18 mouse cellular contexts compared by ENCODE assay signal in genomic region chr9:15792076-15792475, GRCm38 (mm10).
"Had no signal": no experiment of that assay in that cellular context is flagged by ENCODE, and none has a peak within 500 bp of the region (broad histone marks: within the 10 kb centered on the region; RNA-seq: fewer than 3 reads in every experiment).

No protein-coding gene starts in this region.

- H3K27me3 ChIP-seq: midbrain, embryonic 12.5 days; neural tube, embryonic 13.5 days; neural tube, embryonic 15.5 days had no signal

- H3K4me1 ChIP-seq: midbrain, embryonic 10.5 days; midbrain, embryonic 12.5 days; neural tube, embryonic 13.5 days; neural tube, embryonic 15.5 days had no signal

- H3K4me2 ChIP-seq: lung, embryonic 14.5 days; midbrain, embryonic 12.5 days; neural tube, embryonic 13.5 days; neural tube, embryonic 15.5 days had no signal

- ATAC-seq: midbrain, embryonic 16.5 days had no signal

- H3K36me3 ChIP-seq: midbrain, embryonic 10.5 days; midbrain, embryonic 12.5 days; neural tube, embryonic 13.5 days; neural tube, embryonic 15.5 days had no signal

- H3K27ac ChIP-seq: midbrain, embryonic 10.5 days; midbrain, embryonic 12.5 days; neural tube, embryonic 13.5 days; neural tube, embryonic 15.5 days had no signal

- DNase-seq: lung, embryonic 14.5 days; lung, postnatal 10 days; lung, postnatal 4 days; midbrain, embryonic 14.5 days; retina, postnatal 1 day; right cerebral cortex, adult 18-20 months; right cerebral cortex, postnatal 25 days; right cerebral cortex, postnatal 4 days; spleen, adult 18-20 months; thymus, adult 18-20 months; thymus, postnatal 14 days; thymus, postnatal 36 days had no signal

- H3K4me3 ChIP-seq: midbrain, embryonic 10.5 days; midbrain, embryonic 12.5 days; myocyte; neural tube, embryonic 13.5 days; neural tube, embryonic 15.5 days had no signal

- H3K9me3 ChIP-seq: midbrain, embryonic 10.5 days; midbrain, embryonic 12.5 days; neural tube, embryonic 13.5 days; neural tube, embryonic 15.5 days had no signal

- H3K9ac ChIP-seq: lung, embryonic 14.5 days; midbrain, embryonic 12.5 days; neural tube, embryonic 13.5 days; neural tube, embryonic 15.5 days had no signal
